Mouse (Mus musculus) hindbrain, embryonic 16.5 days (tissue): ENCODE measurements around the gene Gng11. TPM values are rescaled to one million over a fixed set of nuclear protein-coding genes. Genes with fewer than 3 reads are reported as not detected.

Experiments
- ATAC-seq: fragments of 200-750 bp; cut with Nextera tagmentation; 2 replicates; pipeline ENCODE4 v1.8.0; 2017; ENCODE audit warnings: moderate TSS enrichment, moderate library complexity
- H3K27ac ChIP-seq: fragments of 300-500 bp; sonication (generic); 2 replicates; pipeline ENCODE4 v1.5.1; 2014; ENCODE audit warnings: low read depth, mild to moderate bottlenecking, control low read depth, low read length, moderate library complexity
- H3K27me3 ChIP-seq: fragments of 300-500 bp; sonication (generic); replicated peaks from 2 replicates; pipeline ENCODE4 v1.6.1; 2014; ENCODE audit warnings: low read length; ENCODE audit not compliant: control insufficient read depth, insufficient read depth
- H3K36me3 ChIP-seq: fragments of 300-500 bp; sonication (generic); 2 replicates; pipeline ENCODE4 v1.6.1; 2014; ENCODE audit warnings: mild to moderate bottlenecking, low read length, moderate library complexity, mixed read lengths; ENCODE audit not compliant: control insufficient read depth, insufficient read depth
- H3K4me1 ChIP-seq: fragments of 300-500 bp; sonication (generic); 2 replicates; pipeline ENCODE4 v1.6.1; 2014; ENCODE audit warnings: low read depth, low read length; ENCODE audit not compliant: control insufficient read depth, insufficient read depth
- H3K4me2 ChIP-seq: fragments of 300-500 bp; sonication (generic); 2 replicates; pipeline ENCODE4 v1.6.1; 2014; ENCODE audit warnings: mild to moderate bottlenecking, low read length, control low read depth, moderate library complexity
- H3K4me3 ChIP-seq: fragments of 300-500 bp; sonication (generic); 2 replicates; pipeline ENCODE4 v1.5.1; 2014; ENCODE audit warnings: mild to moderate bottlenecking, low read length, control low read depth, moderate library complexity
- H3K9ac ChIP-seq: fragments of 300-500 bp; sonication (generic); 2 replicates; pipeline ENCODE4 v1.6.1; 2014; ENCODE audit warnings: low read depth, mild to moderate bottlenecking, control low read depth, low read length, moderate library complexity
- H3K9me3 ChIP-seq: fragments of 300-500 bp; sonication (generic); 2 replicates; pipeline ENCODE4 v1.6.1; 2014; ENCODE audit warnings: mild to moderate bottlenecking, low read length, moderate library complexity; ENCODE audit not compliant: control insufficient read depth
- WGBS: fragments of 180-500 bp; shearing (Covaris S2); extraction: QIAGEN DNeasy Blood & Tissue Kit; methylation state at CpG from one replicate; pipeline ENCODE4 v1.1.7; 2014; 5-methylcytosine and 5-hydroxymethylcytosine counted together
- polyA plus RNA-seq: library from polyadenylated mRNA; unstranded; fragments of >200 nt; fragmentation: Nextera tagmentation; extraction: Ambion mirVana; gene quantifications from 2 replicates; pipeline ENCODE4 v1.2.1, GENCODE M21; 2015

The Gng11 gene
- polyA plus RNA-seq, 1 experiment from 2014 or later = 26.4 TPM

GRCm38 (mm10) chr6:4052843-4053242, 49.1 kb downstream of the Gng11 start:
- no peak overlapping the region for H3K9ac ChIP-seq
- no peaks in the 10 kb centered on the region for H3K36me3 ChIP-seq
- 68% methylated on average over 1 of the region's 1 CpGs for WGBS
- no peak overlapping the region for H3K4me2 ChIP-seq
- no peaks in the 10 kb centered on the region for H3K27me3 ChIP-seq
- H3K4me3 ChIP-seq = no peak overlapping the region
- H3K4me1 ChIP-seq = no peaks in the 10 kb centered on the region
- no peak overlapping the region for H3K27ac ChIP-seq
- H3K9me3 ChIP-seq = no peaks in the 10 kb centered on the region
- ATAC-seq = no peak

- H3K4me3 ChIP-seq = no peak overlapping the region
- no peaks in the 10 kb centered on the region for H3K27me3 ChIP-seq
- no peaks in the 10 kb centered on the region for H3K9me3 ChIP-seq
- H3K27ac ChIP-seq = no peak overlapping the region
- no peak overlapping the region for H3K9ac ChIP-seq
- WGBS = 92% methylated on average over 4 of the region's 4 CpGs
- no peak for ATAC-seq
- H3K4me2 ChIP-seq = no peak overlapping the region
- no peaks in the 10 kb centered on the region for H3K4me1 ChIP-seq
- H3K36me3 ChIP-seq = no peaks in the 10 kb centered on the region
These were observed 50.7 kb downstream of the Gng11 start for GRCm38 (mm10) chr6:4054387-4054786.

Other genes with a start within 250 kb of the Gng11 start
- gene Calcr, start 239.2 kb upstream of the Gng11 start, polyA plus RNA-seq = 6.3 and 8.7 TPM in 2 replicates
- 0.49 and 1.1 TPM in 2 replicates for gene Tfpi2, start 15.0 kb upstream of the Gng11 start, polyA plus RNA-seq
- gene Gngt1, start 10.1 kb upstream of the Gng11 start, polyA plus RNA-seq = not detected in 2 replicates
- 35.6 and 35.7 TPM in 2 replicates for gene Bet1, start 83.1 kb downstream of the Gng11 start, polyA plus RNA-seq